Mouse (Mus musculus) right cerebral cortex, adult 2 months (tissue): ENCODE results near the gene Oxld1.

ENCODE experiments used
- DNase-seq, 2 experiments: peaks; one replicate each; pipeline ENCODE4 v3.0.0; 2021 to 2022; ENCODE audit warnings: low spot score in 2 of 2

Oxld1 gene

DNA sequence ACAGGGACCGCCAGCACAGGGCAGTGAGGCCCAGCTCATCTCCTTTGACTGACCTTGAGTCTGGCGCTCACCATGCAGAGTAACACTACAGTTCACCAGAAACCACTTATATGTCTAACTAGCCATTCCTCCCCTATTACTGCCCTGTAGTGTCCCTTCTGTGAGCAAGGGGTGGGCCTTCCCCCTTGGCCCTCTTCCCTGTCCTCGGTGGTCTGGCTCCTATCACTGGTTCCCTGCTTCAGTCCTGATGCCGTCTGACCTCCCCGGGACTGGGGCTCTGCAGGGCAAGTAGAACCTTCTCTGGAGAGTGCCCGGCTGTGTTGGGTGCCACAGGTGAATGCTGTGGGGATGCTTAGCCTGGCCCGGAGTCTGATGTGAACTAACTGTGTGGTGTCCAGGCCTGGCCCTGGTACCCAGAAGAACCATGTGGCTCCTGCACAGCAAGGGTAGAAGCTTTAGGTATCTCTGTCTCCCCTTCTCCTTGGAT lies 25.6 kb upstream of the Oxld1 start:
- no peak for DNase-seq

GRCm38 (mm10) chr11:120472052-120472451 lies 14.2 kb upstream of the Oxld1 start:
- DNase-seq = no peak

DNA sequence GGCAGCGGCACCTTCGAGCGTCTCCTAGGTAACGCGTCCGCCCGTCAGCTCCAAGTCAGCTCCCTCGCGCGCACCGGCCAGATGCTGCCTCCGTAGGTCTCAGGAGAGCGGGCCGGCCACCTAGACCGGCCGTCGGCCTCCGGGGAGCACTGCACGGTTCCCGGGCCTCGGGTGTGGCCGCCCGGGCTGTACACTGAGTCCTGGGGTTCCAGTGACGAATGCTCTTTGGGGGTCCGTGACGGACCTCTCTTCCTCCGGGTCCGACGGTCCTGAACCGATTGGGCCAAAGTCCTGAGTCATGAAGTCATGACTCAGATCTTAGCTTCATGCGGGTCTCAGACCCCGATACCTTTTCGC lies 9.8 kb upstream of the Oxld1 start:
- no peak for DNase-seq

DNA sequence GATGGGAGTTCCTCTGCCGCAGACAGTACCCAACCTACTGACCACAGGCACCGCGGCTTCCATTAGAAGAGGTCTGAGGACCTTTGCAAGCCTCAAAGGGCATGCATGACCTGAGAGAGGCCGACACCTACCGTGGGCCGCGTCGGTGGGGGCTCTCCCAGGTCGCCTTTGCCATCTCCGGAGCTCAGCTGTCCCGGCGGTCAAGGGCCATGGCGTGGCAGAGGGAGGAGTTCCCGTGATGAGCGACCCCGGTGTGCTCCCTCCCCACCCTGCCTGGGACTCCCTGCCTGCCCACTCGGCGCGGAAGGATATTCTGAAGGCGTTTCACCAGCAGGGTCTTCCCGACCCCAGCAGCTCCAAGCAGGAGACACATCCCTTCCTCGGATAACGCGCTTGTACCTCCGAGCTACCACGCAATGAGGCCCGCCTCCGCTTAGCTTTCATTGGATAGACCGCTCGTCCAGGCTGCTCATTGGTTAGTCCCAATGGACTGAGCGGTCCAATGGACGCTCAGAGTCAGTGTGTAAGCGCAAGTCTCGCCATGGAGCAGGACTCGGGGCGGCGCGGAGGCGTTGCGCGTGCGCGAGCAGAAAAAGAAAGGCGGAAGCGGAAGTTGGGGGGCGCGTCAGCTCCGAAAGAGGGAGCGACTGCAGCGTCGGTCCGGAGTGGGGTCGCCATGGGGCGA lies 9.3 kb upstream of the Oxld1 start, which contains the start of gene Arl16:
Arl16 (minus strand) TSS at position 557 of the 685 bp plus-strand sequence.
- DNase-seq = peak; percentile 95 to 96

GRCm38 (mm10) chr11:120465521-120465920 lies 7.7 kb upstream of the Oxld1 start:
- no peak for DNase-seq

DNA sequence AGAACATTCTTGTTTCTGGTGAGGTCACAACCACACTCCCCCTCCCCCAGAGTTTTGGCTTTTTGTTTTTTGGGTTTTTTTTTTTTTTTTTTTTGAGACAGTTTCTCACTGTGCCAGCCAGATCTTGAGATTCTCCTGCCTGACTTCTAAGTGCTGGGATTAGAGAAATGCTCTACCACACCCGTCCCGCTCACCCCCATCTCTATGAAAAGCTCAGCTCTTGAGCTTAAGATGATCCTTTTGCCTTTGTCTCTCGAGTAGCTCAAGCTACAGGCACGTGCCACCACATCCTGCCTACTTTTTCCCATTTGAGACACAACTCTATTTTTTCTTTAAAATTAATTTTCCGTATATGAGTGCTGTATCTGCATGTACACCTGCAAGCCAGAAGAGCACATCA lies 6.5 kb upstream of the Oxld1 start:
- no peak for DNase-seq

- no peak for DNase-seq
Observed at GRCm38 (mm10) chr11:120463536-120463935, 5.7 kb upstream of the Oxld1 start.

DNA sequence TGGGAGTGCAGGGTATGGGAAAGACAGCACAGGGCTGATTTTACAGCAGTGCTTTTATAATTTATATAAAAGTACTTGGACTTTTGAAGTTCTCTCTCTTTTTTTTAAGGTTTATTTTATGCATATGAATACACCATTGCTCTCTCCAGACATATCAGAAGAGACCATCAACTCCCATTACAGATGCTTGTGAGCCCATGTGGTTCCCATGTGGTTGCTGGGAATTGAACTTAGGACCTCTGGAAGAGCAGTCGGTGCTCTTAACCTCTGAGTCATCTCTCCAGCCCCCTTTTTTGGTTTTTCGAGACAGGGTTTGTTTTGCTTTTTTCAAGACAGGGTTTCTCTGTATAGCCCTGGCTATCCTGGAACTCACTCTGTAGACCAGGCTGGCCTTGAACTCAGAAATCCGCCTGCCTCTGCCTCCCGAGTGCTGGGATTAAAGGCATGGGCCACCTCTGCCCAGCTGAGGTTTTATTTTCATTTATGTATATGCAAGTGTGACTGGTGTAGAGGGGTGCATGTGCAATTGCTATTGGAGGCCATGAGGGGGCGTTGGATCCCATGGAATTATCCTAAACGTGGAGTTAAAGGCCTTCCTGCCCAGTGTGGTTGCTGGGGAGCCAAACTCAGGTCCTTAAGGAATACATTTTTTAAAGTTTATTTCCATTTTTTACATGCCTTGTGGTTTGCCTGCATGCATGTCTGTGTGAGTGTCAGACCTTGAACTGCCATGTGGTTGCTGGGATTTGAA lies 1.2 kb upstream of the Oxld1 start:
- no peak for DNase-seq

GRCm38 (mm10) chr11:120457370-120457769 lies 498 bp downstream of the Oxld1 start:
- no peak for DNase-seq

- DNase-seq = no peak
Observed at GRCm38 (mm10) chr11:120455413-120455812, 2.5 kb downstream of the Oxld1 start.

- DNase-seq = no peak
Observed at GRCm38 (mm10) chr11:120454965-120455364, 2.9 kb downstream of the Oxld1 start.

GRCm38 (mm10) chr11:120453306-120453705 lies 4.6 kb downstream of the Oxld1 start, which contains the start of gene Pde6g:
Pde6g (minus strand) TSS chr11:120453500.
- DNase-seq = no peak

GRCm38 (mm10) chr11:120452246-120452645 lies 5.6 kb downstream of the Oxld1 start:
- no peak for DNase-seq

DNA sequence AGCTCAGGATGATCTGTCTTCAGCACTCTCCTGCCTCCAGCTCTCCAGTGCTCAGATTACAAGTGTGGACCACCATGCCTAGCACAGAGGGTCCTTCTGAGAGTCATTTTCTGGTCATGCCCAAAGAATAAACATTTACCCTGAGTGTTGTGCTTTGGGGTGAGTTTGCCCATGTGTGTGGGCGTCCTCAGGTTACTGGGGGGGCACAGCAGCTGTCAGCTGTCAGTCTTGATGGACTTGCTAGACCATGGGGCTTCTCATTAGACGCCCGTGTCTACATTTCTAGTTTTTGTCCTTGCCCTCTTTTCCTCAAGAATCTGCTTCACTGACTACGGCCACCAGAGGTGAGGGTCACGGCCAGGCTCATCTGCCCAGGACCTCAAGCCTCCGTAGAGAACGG lies 10.7 kb downstream of the Oxld1 start:
- no peak for DNase-seq

DNA sequence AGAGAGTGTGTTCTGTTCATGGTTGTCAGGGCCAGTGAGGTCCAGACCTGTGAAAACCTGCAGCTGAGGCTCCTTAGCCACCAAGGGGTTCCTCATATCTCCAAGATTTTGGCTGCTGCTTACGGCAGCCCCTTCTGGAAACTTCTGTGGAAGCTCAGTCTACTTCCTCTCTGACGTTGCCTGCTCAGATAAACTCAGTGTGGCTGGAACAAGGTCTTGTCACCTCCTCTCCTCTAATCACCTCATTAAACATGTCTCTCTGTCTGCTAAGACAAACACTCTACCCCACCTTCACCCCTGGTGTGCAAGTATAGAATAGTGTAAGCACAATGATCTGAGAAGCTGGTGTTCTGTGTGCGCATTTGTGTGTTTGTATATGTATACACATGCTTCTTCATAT lies 12.4 kb downstream of the Oxld1 start:
- DNase-seq = no peak

- no peak for DNase-seq
Observed at GRCm38 (mm10) chr11:120444106-120444505, 13.8 kb downstream of the Oxld1 start.

GRCm38 (mm10) chr11:120442765-120443280 lies 15.0 kb downstream of the Oxld1 start:
- no peak for DNase-seq

DNA sequence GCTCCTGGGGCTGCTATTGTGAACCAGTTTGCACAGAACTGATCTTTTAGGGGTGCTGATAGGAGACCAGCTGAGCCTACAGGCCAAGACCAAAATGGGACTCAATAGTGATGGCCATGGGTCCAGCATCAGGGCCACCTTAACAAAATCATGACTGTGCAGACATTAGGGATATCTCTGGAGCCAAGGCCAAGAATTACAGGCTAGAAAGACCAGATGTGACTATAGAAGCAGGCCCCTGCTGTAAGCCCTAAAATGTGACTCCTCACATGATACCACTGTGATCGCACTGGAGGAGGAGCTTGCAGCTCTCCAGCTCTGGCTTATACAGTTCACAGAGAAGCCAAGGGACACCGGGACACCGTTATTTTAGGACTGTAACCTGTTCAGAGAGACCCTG lies 15.5 kb downstream of the Oxld1 start, which contains the start of gene Tspan10:
Tspan10 (plus strand) TSS at position 301 of the 400 bp plus-strand sequence.
- DNase-seq = no peak

- DNase-seq = no peak
Observed at GRCm38 (mm10) chr11:120437857-120438385, 19.9 kb downstream of the Oxld1 start.

DNA sequence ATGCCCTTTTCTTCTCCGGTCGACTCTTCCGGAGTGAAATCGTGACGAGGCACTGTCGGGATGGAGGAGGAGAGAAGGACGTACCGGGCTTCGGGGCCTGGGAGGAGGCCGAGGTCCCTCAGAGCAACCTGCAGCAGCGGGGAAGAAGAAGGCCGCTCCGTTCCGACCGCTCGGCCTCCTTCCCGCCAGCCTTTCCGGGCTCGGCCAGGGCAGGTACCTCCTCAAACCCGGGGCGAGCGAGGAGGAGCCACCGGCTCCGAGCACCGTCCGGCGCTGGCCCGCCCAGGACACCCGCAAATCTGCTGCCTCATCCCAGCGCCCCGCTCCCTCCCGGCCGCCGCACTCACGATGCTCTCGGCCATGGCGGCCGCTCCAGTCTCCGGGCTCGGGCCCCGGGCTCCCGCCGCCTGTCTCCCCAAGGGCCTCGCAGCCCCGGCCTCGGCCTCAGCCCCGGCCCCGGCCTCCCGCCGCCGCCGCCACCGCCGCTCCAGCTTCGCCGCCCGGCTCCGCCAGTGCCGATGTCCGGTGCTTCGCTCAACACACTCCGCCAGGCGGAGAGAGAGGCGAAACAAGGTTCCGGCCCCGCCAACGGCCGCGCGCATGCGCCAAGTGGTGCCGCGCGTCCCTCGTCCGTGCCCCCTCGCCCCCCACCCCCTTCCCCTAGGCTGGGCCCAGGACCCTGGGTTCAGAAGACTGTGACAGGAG lies 20.6 kb downstream of the Oxld1 start, which contains the start of gene Nploc4:
Nploc4 (minus strand) TSS at position 557 of the 705 bp plus-strand sequence.
- DNase-seq = peak; percentile 84

GRCm38 (mm10) chr11:120426727-120427126 lies 31.1 kb downstream of the Oxld1 start:
- DNase-seq = no peak
